In genomic region chr3:127807846-127808245, GRCm38 (mm10) we compare ENCODE assay signal across 16 mouse cellular contexts.
"Had no signal": no experiment of that assay in that cellular context is flagged by ENCODE, and none has a peak within 500 bp of the region (broad histone marks: within the 10 kb centered on the region; RNA-seq: fewer than 3 reads in every experiment).

No protein-coding gene starts in this region.

- H3K4me3 ChIP-seq: layer of hippocampus, adult 2 months; limb, embryonic 12.5 days; liver, embryonic 13.5 days; lung, embryonic 15.5 days; megakaryocyte, embryonic 14.5 days; myocyte had no signal

- ATAC-seq: liver, postnatal 0 days; midbrain, embryonic 16.5 days had no signal

- H3K4me1 ChIP-seq: lung, embryonic 15.5 days had no signal

- H3K27ac ChIP-seq: layer of hippocampus, adult 2 months; limb, embryonic 12.5 days; liver, embryonic 13.5 days; lung, embryonic 15.5 days; macrophage; stomach, postnatal 0 days had no signal

- H3K27me3 ChIP-seq: limb, embryonic 12.5 days; liver, embryonic 13.5 days; lung, embryonic 15.5 days; megakaryocyte, embryonic 14.5 days had no signal

- H3K9me3 ChIP-seq: limb, embryonic 12.5 days; liver, embryonic 13.5 days; lung, embryonic 15.5 days; megakaryocyte, embryonic 14.5 days had no signal

- DNase-seq: kidney, postnatal 10 days; kidney, postnatal 4 days; liver; liver, embryonic 13.5 days; liver, postnatal 0 days; lung, postnatal 14 days; thymus, postnatal 4 days had no signal

- H3K9ac ChIP-seq: limb, embryonic 12.5 days; liver, embryonic 13.5 days; liver, postnatal 0 days; lung, embryonic 15.5 days had no signal

- H3K4me2 ChIP-seq: limb, embryonic 12.5 days; liver, embryonic 13.5 days; lung, embryonic 15.5 days; midbrain, embryonic 11.5 days had no signal
